Mouse (Mus musculus) forebrain, embryonic 12.5 days (tissue): Measurements from ENCODE around the gene Cyp2d10. TPM values are rescaled to one million over a fixed set of nuclear protein-coding genes. Genes with fewer than 3 reads are reported as not detected.
"Not testable (repeated sequence)": the region's sequence is repeated elsewhere in the genome, so short reads cannot be mapped to it uniquely, and the experiment has no call there.

Experiments
- ATAC-seq: fragments of 200-750 bp; cut with Nextera tagmentation; 2 replicates; pipeline ENCODE4 v1.8.0; 2017; ENCODE audit warnings: moderate TSS enrichment; ENCODE audit not compliant: low FRiP score
- H3K27ac ChIP-seq: fragments of 300-500 bp; sonication (generic); 2 replicates; pipeline ENCODE4 v1.5.1; 2016; ENCODE audit warnings: mild to moderate bottlenecking
- H3K27me3 ChIP-seq: fragments of 300-500 bp; sonication (generic); 2 replicates; pipeline ENCODE4 v1.6.1; 2016; ENCODE audit warnings: mild to moderate bottlenecking
- H3K36me3 ChIP-seq: fragments of 300-500 bp; sonication (generic); replicated peaks from 2 replicates; pipeline ENCODE4 v1.6.1; 2016; ENCODE audit warnings: mild to moderate bottlenecking
- H3K4me1 ChIP-seq: fragments of 300-500 bp; sonication (generic); 2 replicates; pipeline ENCODE4 v1.6.1; 2016
- H3K4me2 ChIP-seq: fragments of 300-500 bp; sonication (generic); 2 replicates; pipeline ENCODE4 v1.6.1; 2016; ENCODE audit warnings: mild to moderate bottlenecking, moderate library complexity
- H3K4me3 ChIP-seq: fragments of 300-500 bp; sonication (generic); replicated peaks from 2 replicates; pipeline ENCODE4 v1.5.1; 2016; ENCODE audit warnings: mild to moderate bottlenecking
- H3K9ac ChIP-seq: fragments of 300-500 bp; sonication (generic); 2 replicates; pipeline ENCODE4 v1.6.1; 2016; ENCODE audit warnings: mild to moderate bottlenecking
- H3K9me3 ChIP-seq: fragments of 300-500 bp; sonication (generic); 2 replicates; pipeline ENCODE4 v1.6.1; 2016
- WGBS: fragments of 180-500 bp; shearing (Covaris S2); methylation state at CpG from one replicate; pipeline ENCODE4 v1.1.7; 2016; 5-methylcytosine and 5-hydroxymethylcytosine counted together
- polyA plus RNA-seq: library from polyadenylated mRNA; unstranded; fragments of >200 nt; fragmentation: Nextera tagmentation; extraction: Ambion mirVana; gene quantifications from 2 replicates; pipeline ENCODE4 v1.2.1, GENCODE M21; 2016

The Cyp2d10 gene
- polyA plus RNA-seq, 1 experiment from 2014 or later, result not detected

GRCm38 (mm10) chr15:82423471-82423870 is 16.5 kb upstream of the Cyp2d10 start:
- H3K27ac ChIP-seq, result no peak overlapping the region
- no peak overlapping the region for H3K4me3 ChIP-seq

DNA sequence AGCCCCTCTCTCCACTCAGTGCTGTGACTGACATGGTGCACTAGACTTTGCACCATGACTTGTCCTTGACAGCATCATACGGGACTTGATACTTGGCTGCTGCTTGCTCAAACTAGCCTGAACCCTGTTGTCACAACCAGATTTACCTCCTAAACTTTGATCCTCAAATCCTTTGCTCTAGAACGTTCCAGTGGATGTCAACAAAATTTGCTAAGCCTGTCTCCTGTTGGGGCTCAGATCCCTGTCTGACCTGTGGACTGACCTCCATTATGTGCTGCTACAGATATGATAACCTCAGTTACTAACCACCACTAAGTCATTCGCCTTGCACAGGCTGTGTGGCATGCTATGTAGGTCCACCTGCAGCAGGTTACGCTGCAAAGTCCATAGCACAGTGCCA is 15.9 kb upstream of the Cyp2d10 start:
- Histone ChIP-seq H3K27ac (no peak overlapping the region), H3K4me2 (no peak overlapping the region), H3K4me1 (no peaks in the 10 kb centered on the region), H3K9me3 (no peaks in the 10 kb centered on the region), H3K4me3 (no peak overlapping the region), H3K36me3 (no peaks in the 10 kb centered on the region), H3K27me3 (no peaks in the 10 kb centered on the region; the same call in 1 of the 2 replicates), H3K9ac (no peak overlapping the region)
- WGBS, result 84% methylated on average over 4 of the region's 4 CpGs
- ATAC-seq, result no peak

More at GRCm38 (mm10) chr15:82423471-82423870, 16.5 kb upstream of the Cyp2d10 start:
- no peak overlapping the region for H3K9ac ChIP-seq
- no peaks in the 10 kb centered on the region for H3K36me3 ChIP-seq
- no peak overlapping the region for H3K4me2 ChIP-seq
- peaks cover 4% of the 10 kb centered on the region; the same call in 1 of the 2 replicates for H3K9me3 ChIP-seq
- H3K4me1 ChIP-seq, result no peaks in the 10 kb centered on the region
- no peak for ATAC-seq
- WGBS, result 86% methylated on average over 3 of the region's 3 CpGs
- no peaks in the 10 kb centered on the region; the same call in 1 of the 2 replicates for H3K27me3 ChIP-seq

- Histone ChIP-seq H3K9me3 (no peaks in the 10 kb centered on the region), H3K27ac (no peak overlapping the region), H3K4me3 (no peak overlapping the region), H3K9ac (no peak overlapping the region), H3K4me1 (peaks cover 7% of the 10 kb centered on the region), H3K4me2 (no peak overlapping the region), H3K36me3 (no peaks in the 10 kb centered on the region), H3K27me3 (no peaks in the 10 kb centered on the region)
- ATAC-seq, result no peak
- 77% methylated on average over 1 of the region's 1 CpGs for WGBS
These were observed 11.6 kb upstream of the Cyp2d10 start for GRCm38 (mm10) chr15:82418616-82419015.

- peak; percentile 60; the same call in 1 of the 2 replicates for ATAC-seq
- Histone ChIP-seq H3K9me3 (no peaks in the 10 kb centered on the region), H3K27me3 (no peaks in the 10 kb centered on the region), H3K4me1 (peaks cover 7% of the 10 kb centered on the region), H3K9ac (0 out of 2 replicates have a peak overlapping the region, but pooled peaks have one; percentile 25), H3K4me3 (no peak overlapping the region), H3K27ac (no peak overlapping the region), H3K36me3 (no peaks in the 10 kb centered on the region), H3K4me2 (peak overlapping the region; percentile 35)
- WGBS, result 27% methylated on average over 16 of the region's 16 CpGs
These were observed 10.1 kb upstream of the Cyp2d10 start for GRCm38 (mm10) chr15:82416797-82417789.

DNA sequence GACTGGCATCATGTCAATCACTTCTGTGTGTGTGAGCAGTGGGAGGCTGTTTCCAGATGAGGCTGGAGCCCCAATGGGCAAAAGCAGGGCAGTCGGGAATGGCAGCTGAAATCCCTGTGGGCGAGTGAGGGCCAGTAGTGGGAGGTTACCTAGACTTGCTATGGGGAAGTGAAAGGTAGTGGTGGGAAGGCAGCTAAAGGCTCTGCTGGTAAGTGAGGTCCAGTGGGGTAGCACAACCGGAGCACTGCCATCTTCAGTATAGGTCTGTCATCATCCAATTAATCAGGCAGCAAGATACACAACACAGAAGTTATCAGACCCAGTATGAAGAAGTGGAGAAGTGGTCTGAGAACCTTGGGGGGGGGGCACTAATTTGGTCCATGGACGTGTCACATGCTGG is 541 bp upstream of the Cyp2d10 start:
- H3K4me1 ChIP-seq, result no peaks in the 10 kb centered on the region
- H3K36me3 ChIP-seq, result no peaks in the 10 kb centered on the region
- no peak overlapping the region for H3K27ac ChIP-seq
- no peaks in the 10 kb centered on the region for H3K9me3 ChIP-seq
- H3K4me3 ChIP-seq, result no peak overlapping the region
- no peaks in the 10 kb centered on the region for H3K27me3 ChIP-seq
- ATAC-seq, result no peak
- no peak overlapping the region for H3K9ac ChIP-seq
- WGBS, result 79% methylated on average over 4 of the region's 4 CpGs
- H3K4me2 ChIP-seq, result no peak overlapping the region

DNA sequence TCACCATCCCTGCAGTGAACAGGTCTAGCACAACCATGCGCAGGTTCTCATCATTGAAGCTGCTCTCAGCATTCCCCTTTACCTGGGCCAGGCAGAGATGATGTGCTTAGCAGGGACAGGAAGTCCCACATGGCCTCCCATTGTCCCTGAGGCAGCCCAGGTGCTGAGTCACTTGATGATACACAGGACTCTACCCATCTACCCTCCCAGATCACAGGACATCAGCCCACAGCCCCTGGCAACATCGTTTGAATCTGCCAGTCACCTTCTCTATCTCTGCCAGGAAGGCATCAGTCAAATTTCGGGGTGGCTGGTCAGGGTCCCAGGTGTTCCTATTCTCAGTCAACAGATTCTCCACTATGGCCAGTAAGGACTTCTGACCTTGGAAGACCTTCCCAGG is 2.8 kb downstream of the Cyp2d10 start:
- no peaks in the 10 kb centered on the region for H3K9me3 ChIP-seq
- no peak overlapping the region for H3K4me3 ChIP-seq
- H3K4me2 ChIP-seq, result no peak overlapping the region
- H3K9ac ChIP-seq, result no peak overlapping the region
- ATAC-seq, result no peak
- WGBS, result 89% methylated on average over 3 of the region's 3 CpGs
- H3K36me3 ChIP-seq, result no peaks in the 10 kb centered on the region
- no peaks in the 10 kb centered on the region for H3K4me1 ChIP-seq
- no peaks in the 10 kb centered on the region for H3K27me3 ChIP-seq
- H3K27ac ChIP-seq, result no peak overlapping the region

- WGBS, result 89% methylated on average over 9 of the region's 9 CpGs
- Histone ChIP-seq H3K9ac (no peak overlapping the region), H3K4me2 (no peak overlapping the region), H3K36me3 (no peaks in the 10 kb centered on the region), H3K4me3 (no peak overlapping the region), H3K27me3 (no peaks in the 10 kb centered on the region), H3K9me3 (no peaks in the 10 kb centered on the region), H3K27ac (no peak overlapping the region), H3K4me1 (no peaks in the 10 kb centered on the region)
- ATAC-seq, result no peak
These were observed 3.4 kb downstream of the Cyp2d10 start for GRCm38 (mm10) chr15:82403606-82404005.

GRCm38 (mm10) chr15:82402741-82403140 is 4.3 kb downstream of the Cyp2d10 start:
- WGBS, result 81% methylated on average over 6 of the region's 6 CpGs
- H3K36me3 ChIP-seq, result no peaks in the 10 kb centered on the region
- no peak overlapping the region for H3K9ac ChIP-seq
- H3K27me3 ChIP-seq, result no peaks in the 10 kb centered on the region
- ATAC-seq, result no peak
- no peaks in the 10 kb centered on the region for H3K4me1 ChIP-seq
- H3K4me3 ChIP-seq, result no peak overlapping the region
- no peak overlapping the region for H3K27ac ChIP-seq
- H3K9me3 ChIP-seq, result no peaks in the 10 kb centered on the region
- H3K4me2 ChIP-seq, result no peak overlapping the region

DNA sequence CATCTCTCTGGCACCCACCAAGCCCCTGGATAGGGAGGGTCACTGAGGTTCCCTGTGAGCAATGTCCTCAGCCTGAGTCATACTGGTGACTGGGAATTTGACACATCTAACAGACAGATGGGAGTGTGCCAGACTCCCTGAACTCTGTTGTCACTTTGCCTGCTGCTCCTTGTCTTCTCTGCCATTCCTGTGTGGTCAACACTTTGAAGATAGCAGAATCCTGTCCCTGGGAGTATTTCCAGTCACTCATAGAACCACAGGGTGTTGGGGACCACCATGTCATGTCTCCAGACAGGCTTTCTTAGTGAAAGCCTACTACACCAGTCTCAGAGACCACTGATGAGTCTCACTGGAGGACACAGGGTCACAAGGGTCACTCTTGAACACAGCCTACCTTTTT is 4.9 kb downstream of the Cyp2d10 start:
- Histone ChIP-seq H3K4me1 (no peaks in the 10 kb centered on the region), H3K36me3 (no peaks in the 10 kb centered on the region), H3K4me3 (no peak overlapping the region), H3K9me3 (no peaks in the 10 kb centered on the region), H3K9ac (no peak overlapping the region), H3K27me3 (no peaks in the 10 kb centered on the region), H3K27ac (no peak overlapping the region), H3K4me2 (no peak overlapping the region)
- ATAC-seq, result no peak

- Histone ChIP-seq H3K4me1 (no peaks in the 10 kb centered on the region), H3K36me3 (no peaks in the 10 kb centered on the region), H3K4me3 (no peak overlapping the region), H3K9ac (no peak overlapping the region), H3K27me3 (no peaks in the 10 kb centered on the region), H3K4me2 (no peak overlapping the region), H3K9me3 (no peaks in the 10 kb centered on the region), H3K27ac (no peak overlapping the region)
- ATAC-seq, result no peak
- WGBS, result 51% methylated on average over 2 of the region's 2 CpGs
These were observed 5.5 kb downstream of the Cyp2d10 start for GRCm38 (mm10) chr15:82401516-82401915.

DNA sequence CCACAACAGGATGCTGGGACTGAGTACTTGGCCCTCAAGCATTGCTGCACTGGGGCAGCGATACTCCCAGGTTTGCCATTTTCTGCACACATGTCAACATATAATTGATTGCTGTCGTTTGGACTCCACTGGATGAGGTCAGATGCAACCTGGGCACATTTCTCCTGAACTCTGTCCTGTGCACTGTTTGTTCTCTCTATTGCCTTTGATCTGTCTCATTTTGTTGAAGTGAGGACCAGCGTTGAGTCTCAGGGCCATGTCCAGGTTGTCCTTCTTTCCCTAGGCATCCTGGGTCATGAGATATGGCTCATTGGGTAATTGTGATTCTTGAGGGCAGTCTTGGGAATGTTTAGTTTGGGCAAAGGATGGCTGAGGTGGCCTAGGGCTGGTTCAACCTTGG is 11.0 kb downstream of the Cyp2d10 start:
- not testable (repeated sequence) for H3K4me3 ChIP-seq, ATAC-seq, H3K4me1 ChIP-seq, H3K9ac ChIP-seq, H3K4me2 ChIP-seq, H3K27ac ChIP-seq, H3K27me3 ChIP-seq, H3K36me3 ChIP-seq, H3K9me3 ChIP-seq
- WGBS, result 95% methylated on average over 3 of the region's 3 CpGs

DNA sequence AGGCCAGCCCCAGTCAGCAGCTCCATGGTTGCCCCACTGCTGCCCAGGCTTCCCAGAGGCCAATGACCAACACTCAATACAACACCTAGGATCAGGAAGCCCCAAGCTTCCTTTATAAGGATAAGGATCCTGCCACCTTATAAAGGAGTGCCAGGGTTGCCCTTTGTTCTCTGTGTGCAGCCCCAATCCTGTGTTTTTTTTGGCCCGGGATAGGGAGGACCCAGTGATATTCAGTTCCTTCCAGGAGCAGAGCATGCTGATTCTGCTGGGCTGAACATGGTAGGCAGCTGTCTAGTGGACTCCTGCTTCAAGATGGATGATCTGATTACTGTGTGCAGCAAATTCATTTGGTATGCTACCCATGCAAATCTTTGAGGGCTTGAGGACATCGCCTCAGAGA is 13.1 kb downstream of the Cyp2d10 start, which contains the start of gene Cyp2d11:
Cyp2d11 (minus strand) TSS at position 101 of the 400 bp plus-strand sequence.
- not testable (repeated sequence) for H3K9me3 ChIP-seq, H3K27me3 ChIP-seq, H3K4me1 ChIP-seq, H3K36me3 ChIP-seq, H3K9ac ChIP-seq, H3K4me3 ChIP-seq, ATAC-seq, H3K27ac ChIP-seq, H3K4me2 ChIP-seq
- 89% methylated on average over 2 of the region's 2 CpGs for WGBS

DNA sequence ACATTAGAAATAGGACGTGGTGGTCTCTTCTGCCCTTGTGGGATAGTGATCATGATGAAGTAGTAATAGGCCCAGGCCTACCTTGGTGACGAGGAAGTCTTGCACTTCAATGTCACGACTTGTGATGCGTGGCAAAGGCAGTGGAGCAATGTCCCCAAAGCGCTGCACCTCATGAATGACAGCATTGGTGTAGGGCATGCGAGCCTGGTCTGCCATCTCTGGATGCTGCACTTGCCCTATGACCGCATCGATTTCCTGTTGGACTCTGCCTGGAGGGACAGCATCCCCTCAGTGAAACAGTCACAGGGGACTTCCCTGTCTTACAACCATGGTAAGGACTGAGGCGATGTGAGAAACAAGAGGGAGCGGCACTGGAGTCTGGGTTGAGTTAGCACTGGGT is 17.1 kb downstream of the Cyp2d10 start:
- H3K27ac ChIP-seq, H3K4me3 ChIP-seq, H3K9me3 ChIP-seq, H3K9ac ChIP-seq, H3K4me1 ChIP-seq, H3K4me2 ChIP-seq, H3K27me3 ChIP-seq, H3K36me3 ChIP-seq, ATAC-seq: not testable (repeated sequence)
- 96% methylated on average over 10 of the region's 10 CpGs for WGBS
